Mouse (Mus musculus): ENCODE measurements around the gene Usp48. TPM values are rescaled to one million over a fixed set of nuclear protein-coding genes. Genes with fewer than 3 reads are reported as not detected.

Gene Usp48
- polyA plus RNA-seq, 1 experiment from 2014 or later: 39.5 TPM

GRCm38 (mm10) chr4:137679979-137680550 is 86.5 kb downstream of the Usp48 start:
- Histone ChIP-seq H3K9ac (ENCODE audit: low read length) (no peak overlapping the region), H3K27me3 (ENCODE audit: control insufficient read depth, insufficient read depth, low read length) (peaks cover 97% of the 10 kb centered on the region), H3K4me2 (ENCODE audit: low read length) (no peak overlapping the region), H3K27ac (replicated peaks in 1 of 2; ENCODE audit: control insufficient read depth in 1 of 2, insufficient read depth in 1 of 2, low read depth in 2 of 2, low read length in 2 of 2) (no peak overlapping the region), H3K9me3 (ENCODE audit: control insufficient read depth, low read length) (no peaks in the 10 kb centered on the region), H3K4me1 (ENCODE audit: control insufficient read depth in 2 of 2, insufficient read depth in 2 of 2, low read length in 2 of 2) (peaks cover 3 to 8% of the 10 kb centered on the region in 2 experiments; a peak in 1 of 4 replicates), H3K4me3 (ENCODE audit: control insufficient read depth in 1 of 2, insufficient read depth in 1 of 2, low read depth in 1 of 2, low read length in 2 of 2) (no peak overlapping the region), H3K36me3 (ENCODE audit: control insufficient read depth, insufficient read depth, low read length) (no peaks in the 10 kb centered on the region)
- 82% methylated on average over 2 of the region's 2 CpGs for WGBS
- no peak for ATAC-seq (ENCODE audit: insufficient number of reproducible peaks, insufficient read depth, low FRiP score, low read depth)

DNA sequence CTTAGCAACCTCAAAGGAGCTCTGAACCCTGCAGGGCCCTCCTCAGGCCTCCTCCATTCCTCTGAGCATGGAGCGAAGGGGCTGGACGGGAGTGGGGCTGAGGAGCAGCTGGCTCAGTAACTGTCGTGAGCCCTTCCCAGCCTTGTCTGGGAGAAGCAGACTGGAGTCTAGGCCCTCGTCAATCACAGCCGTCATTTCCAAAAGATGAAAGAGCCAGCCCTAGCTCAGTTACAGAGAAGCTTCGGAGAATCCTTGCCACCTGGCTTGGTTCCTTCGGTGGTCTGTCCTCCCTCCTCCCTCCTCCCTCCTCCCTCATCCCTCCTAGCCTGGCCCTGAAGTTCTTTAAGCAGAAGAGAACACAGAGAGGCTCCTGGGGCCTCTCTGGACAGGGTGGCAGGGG is 87.2 kb downstream of the Usp48 start:
- Histone ChIP-seq H3K4me2 (ENCODE audit: low read length) (no peak overlapping the region), H3K4me3 (ENCODE audit: control insufficient read depth in 1 of 2, insufficient read depth in 1 of 2, low read depth in 1 of 2, low read length in 2 of 2) (no peak overlapping the region), H3K36me3 (ENCODE audit: control insufficient read depth, insufficient read depth, low read length) (no peaks in the 10 kb centered on the region), H3K9ac (ENCODE audit: low read length) (no peak overlapping the region), H3K27me3 (ENCODE audit: control insufficient read depth, insufficient read depth, low read length) (peaks cover 97% of the 10 kb centered on the region), H3K9me3 (ENCODE audit: control insufficient read depth, low read length) (no peaks in the 10 kb centered on the region), H3K27ac (replicated peaks in 1 of 2; ENCODE audit: control insufficient read depth in 1 of 2, insufficient read depth in 1 of 2, low read depth in 2 of 2, low read length in 2 of 2) (no peak overlapping the region), H3K4me1 (ENCODE audit: control insufficient read depth in 2 of 2, insufficient read depth in 2 of 2, low read length in 2 of 2) (peaks cover 3 to 8% of the 10 kb centered on the region in 2 experiments; a peak in 1 of 4 replicates)
- ATAC-seq (ENCODE audit: insufficient number of reproducible peaks, insufficient read depth, low FRiP score, low read depth): no peak
- 37% methylated on average over 7 of the region's 7 CpGs for WGBS

DNA sequence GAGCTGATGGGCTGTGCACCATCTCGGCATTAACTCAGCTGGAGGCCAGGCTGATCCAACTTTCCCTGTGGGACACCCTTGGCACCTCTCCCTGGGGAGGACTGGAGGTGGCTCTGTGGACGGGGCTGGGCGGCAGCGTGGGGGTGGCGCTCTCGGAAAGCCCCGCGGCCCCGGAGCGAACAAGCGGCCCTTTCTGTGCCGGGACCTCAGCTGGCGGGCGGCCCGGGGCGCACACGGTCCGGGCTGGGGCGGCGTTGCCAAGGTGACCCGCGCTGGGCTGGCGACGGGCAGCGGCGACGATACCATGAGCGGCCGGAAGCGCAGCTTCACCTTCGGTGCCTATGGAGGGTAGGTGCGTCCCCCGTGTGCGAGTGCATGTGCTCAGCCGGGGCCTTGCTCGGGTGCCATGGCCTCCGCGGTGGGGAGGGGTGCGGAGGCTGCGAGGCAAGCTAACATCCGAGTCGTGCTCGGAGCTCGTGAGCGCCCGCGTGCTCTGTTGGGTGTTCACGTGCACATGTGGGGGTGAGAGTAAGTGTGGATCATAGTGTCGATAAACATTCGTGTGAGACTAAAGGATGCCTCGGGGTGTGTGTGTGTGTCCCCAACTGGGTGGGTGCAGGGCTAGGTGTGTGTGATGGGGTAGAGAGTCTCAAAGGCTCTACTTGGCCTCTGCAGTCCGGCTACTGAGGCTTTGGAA is 88.0 kb downstream of the Usp48 start:
- Histone ChIP-seq H3K4me1 (ENCODE audit: control insufficient read depth in 2 of 2, insufficient read depth in 2 of 2, low read length in 2 of 2) (peaks cover 3 to 8% of the 10 kb centered on the region in 2 experiments; a peak in 1 of 4 replicates), H3K4me2 (ENCODE audit: low read length) (peak overlapping the region; percentile 66), H3K27me3 (ENCODE audit: control insufficient read depth, insufficient read depth, low read length) (peaks cover 95% of the 10 kb centered on the region), H3K36me3 (ENCODE audit: control insufficient read depth, insufficient read depth, low read length) (no peaks in the 10 kb centered on the region), H3K9me3 (ENCODE audit: control insufficient read depth, low read length) (no peaks in the 10 kb centered on the region), H3K27ac (replicated peaks in 1 of 2; ENCODE audit: control insufficient read depth in 1 of 2, insufficient read depth in 1 of 2, low read depth in 2 of 2, low read length in 2 of 2) (no peak overlapping the region), H3K9ac (ENCODE audit: low read length) (peak overlapping the region; percentile 38; the same call in 1 of the 2 replicates), H3K4me3 (ENCODE audit: control insufficient read depth in 1 of 2, insufficient read depth in 1 of 2, low read depth in 1 of 2, low read length in 2 of 2) (peak overlapping the region; percentile 20 to 34)
- no peak; the same call in 1 of the 2 replicates for ATAC-seq (ENCODE audit: insufficient number of reproducible peaks, insufficient read depth, low FRiP score, low read depth)
- WGBS: 6% methylated on average over 51 of the region's 52 CpGs

DNA sequence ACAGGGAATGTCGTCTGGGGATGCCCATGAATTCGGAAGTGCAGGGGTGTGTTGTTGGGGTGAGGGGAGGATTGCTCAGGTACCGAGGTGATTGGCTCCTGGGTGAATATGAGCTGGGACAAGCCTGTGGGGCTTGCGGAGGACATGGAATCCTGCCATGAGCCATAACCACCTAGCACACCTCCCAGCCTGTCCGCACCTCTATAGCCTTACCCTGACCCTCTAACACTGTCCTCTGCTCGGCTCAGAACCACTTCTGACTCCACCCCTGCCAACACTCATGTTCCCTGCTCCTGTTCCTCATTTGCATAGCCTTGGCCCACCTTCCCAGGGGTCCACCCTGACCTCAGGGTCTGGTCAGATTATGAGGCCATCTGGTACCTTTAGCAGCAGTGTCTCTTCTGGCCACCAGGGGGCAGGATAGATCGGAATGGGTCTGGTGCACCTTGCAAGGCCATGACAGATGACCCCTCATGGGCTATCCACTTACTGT is 89.5 kb downstream of the Usp48 start:
- Histone ChIP-seq H3K36me3 (ENCODE audit: control insufficient read depth, insufficient read depth, low read length) (no peaks in the 10 kb centered on the region), H3K27ac (replicated peaks in 1 of 2; ENCODE audit: control insufficient read depth in 1 of 2, insufficient read depth in 1 of 2, low read depth in 2 of 2, low read length in 2 of 2) (no peak overlapping the region), H3K4me3 (ENCODE audit: control insufficient read depth in 1 of 2, insufficient read depth in 1 of 2, low read depth in 1 of 2, low read length in 2 of 2) (no peak overlapping the region), H3K4me2 (ENCODE audit: low read length) (no peak overlapping the region), H3K4me1 (ENCODE audit: control insufficient read depth in 2 of 2, insufficient read depth in 2 of 2, low read length in 2 of 2) (peaks cover 3 to 8% of the 10 kb centered on the region in 2 experiments; a peak in 1 of 4 replicates), H3K27me3 (ENCODE audit: control insufficient read depth, insufficient read depth, low read length) (peaks cover 81% of the 10 kb centered on the region), H3K9ac (ENCODE audit: low read length) (no peak overlapping the region), H3K9me3 (ENCODE audit: control insufficient read depth, low read length) (no peaks in the 10 kb centered on the region)
- 36% methylated on average over 7 of the region's 7 CpGs for WGBS
- ATAC-seq (ENCODE audit: insufficient number of reproducible peaks, insufficient read depth, low FRiP score, low read depth): no peak; the same call in 1 of the 2 replicates

DNA sequence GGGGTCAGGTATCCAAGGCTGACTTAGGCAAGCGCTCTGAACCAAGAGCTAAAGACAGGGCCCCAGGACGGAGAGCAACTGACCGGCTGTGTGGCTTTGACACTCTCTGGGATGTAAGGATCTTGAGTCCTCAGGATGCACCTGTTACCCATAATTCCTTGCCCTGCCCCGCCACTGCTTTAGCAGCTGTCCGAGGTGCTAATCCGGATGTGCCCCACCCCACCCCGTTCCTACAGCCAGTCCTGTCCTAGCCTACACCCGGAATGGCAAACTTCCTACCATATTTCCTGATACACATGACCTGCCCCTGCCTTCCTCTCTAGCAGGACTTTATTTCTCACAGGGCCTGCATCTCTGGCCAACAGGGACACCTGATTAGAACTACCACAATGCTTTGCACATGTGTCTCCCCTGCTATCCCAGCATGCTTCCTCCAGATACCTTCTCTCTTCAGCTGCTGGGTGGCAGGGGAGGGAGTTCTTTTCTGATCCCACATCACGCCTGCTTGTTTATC is 91.3 kb downstream of the Usp48 start:
- no peaks in the 10 kb centered on the region for H3K9me3 ChIP-seq (ENCODE audit: control insufficient read depth, low read length)
- no peak overlapping the region for H3K9ac ChIP-seq (ENCODE audit: low read length)
- H3K27me3 ChIP-seq (ENCODE audit: control insufficient read depth, insufficient read depth, low read length): peaks cover 62% of the 10 kb centered on the region
- peaks cover 3 to 8% of the 10 kb centered on the region in 2 experiments; a peak in 1 of 4 replicates for H3K4me1 ChIP-seq (ENCODE audit: control insufficient read depth in 2 of 2, insufficient read depth in 2 of 2, low read length in 2 of 2)
- no peaks in the 10 kb centered on the region for H3K36me3 ChIP-seq (ENCODE audit: control insufficient read depth, insufficient read depth, low read length)
- WGBS: 25% methylated on average over 9 of the region's 9 CpGs
- no peak for ATAC-seq (ENCODE audit: insufficient number of reproducible peaks, insufficient read depth, low FRiP score, low read depth)
- no peak overlapping the region for H3K4me2 ChIP-seq (ENCODE audit: low read length)
- no peak overlapping the region for H3K27ac ChIP-seq (replicated peaks in 1 of 2; ENCODE audit: control insufficient read depth in 1 of 2, insufficient read depth in 1 of 2, low read depth in 2 of 2, low read length in 2 of 2)
- H3K4me3 ChIP-seq (ENCODE audit: control insufficient read depth in 1 of 2, insufficient read depth in 1 of 2, low read depth in 1 of 2, low read length in 2 of 2): no peak overlapping the region

DNA sequence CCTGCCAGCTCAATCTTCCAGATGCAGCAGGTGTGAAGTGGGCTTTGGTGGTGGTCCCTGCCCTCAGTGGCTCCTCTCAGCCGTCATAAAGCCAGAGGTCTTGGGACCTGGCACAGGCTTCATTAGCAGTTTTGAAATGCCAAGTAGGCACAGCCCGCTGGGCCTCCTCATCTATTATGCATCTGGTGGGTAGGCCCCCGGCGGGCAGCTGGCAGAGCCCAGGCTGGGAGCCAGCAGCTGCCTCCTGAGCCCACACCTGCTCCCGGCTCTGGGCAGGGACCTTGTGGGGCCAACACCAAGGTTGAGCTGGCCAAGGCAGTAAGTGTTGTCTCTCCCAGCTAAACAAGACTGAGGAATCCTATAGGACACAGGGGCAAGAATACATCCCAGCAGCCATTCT is 92.7 kb downstream of the Usp48 start:
- H3K4me3 ChIP-seq (ENCODE audit: control insufficient read depth in 1 of 2, insufficient read depth in 1 of 2, low read depth in 1 of 2, low read length in 2 of 2): no peak overlapping the region
- H3K27me3 ChIP-seq (ENCODE audit: control insufficient read depth, insufficient read depth, low read length): peaks cover 48% of the 10 kb centered on the region
- no peak overlapping the region for H3K4me2 ChIP-seq (ENCODE audit: low read length)
- H3K27ac ChIP-seq (replicated peaks in 1 of 2; ENCODE audit: control insufficient read depth in 1 of 2, insufficient read depth in 1 of 2, low read depth in 2 of 2, low read length in 2 of 2): no peak overlapping the region
- 74% methylated on average over 5 of the region's 5 CpGs for WGBS
- no peak for ATAC-seq (ENCODE audit: insufficient number of reproducible peaks, insufficient read depth, low FRiP score, low read depth)
- peaks cover under 1 to 6% of the 10 kb centered on the region in 2 experiments; a peak in 1 of 4 replicates for H3K4me1 ChIP-seq (ENCODE audit: control insufficient read depth in 2 of 2, insufficient read depth in 2 of 2, low read length in 2 of 2)
- no peaks in the 10 kb centered on the region for H3K9me3 ChIP-seq (ENCODE audit: control insufficient read depth, low read length)
- no peak overlapping the region for H3K9ac ChIP-seq (ENCODE audit: low read length)
- H3K36me3 ChIP-seq (ENCODE audit: control insufficient read depth, insufficient read depth, low read length): no peaks in the 10 kb centered on the region

- Histone ChIP-seq H3K27me3 (ENCODE audit: control insufficient read depth, insufficient read depth, low read length) (peaks cover 38% of the 10 kb centered on the region), H3K9ac (ENCODE audit: low read length) (no peak overlapping the region), H3K27ac (replicated peaks in 1 of 2; ENCODE audit: control insufficient read depth in 1 of 2, insufficient read depth in 1 of 2, low read depth in 2 of 2, low read length in 2 of 2) (no peak overlapping the region), H3K9me3 (ENCODE audit: control insufficient read depth, low read length) (no peaks in the 10 kb centered on the region), H3K4me2 (ENCODE audit: low read length) (no peak overlapping the region), H3K4me3 (ENCODE audit: control insufficient read depth in 1 of 2, insufficient read depth in 1 of 2, low read depth in 1 of 2, low read length in 2 of 2) (no peak overlapping the region), H3K4me1 (ENCODE audit: control insufficient read depth in 2 of 2, insufficient read depth in 2 of 2, low read length in 2 of 2) (no peaks in the 10 kb centered on the region), H3K36me3 (ENCODE audit: control insufficient read depth, insufficient read depth, low read length) (no peaks in the 10 kb centered on the region)
- no peak for ATAC-seq (ENCODE audit: insufficient number of reproducible peaks, insufficient read depth, low FRiP score, low read depth)
- WGBS: 72% methylated on average over 14 of the region's 14 CpGs
Observed at GRCm38 (mm10) chr4:137687234-137687825, 93.8 kb downstream of the Usp48 start.
